Mouse (Mus musculus): ENCODE results near the gene Ndufa5. TPM values are rescaled to one million over a fixed set of nuclear protein-coding genes. Genes with fewer than 3 reads are reported as not detected.
A peak's percentile ranks its signal among the peaks of the same experiment; 100 is the strongest.

Ndufa5 gene
- polyA plus RNA-seq, 1 experiment from 2014 or later = 300 TPM

DNA sequence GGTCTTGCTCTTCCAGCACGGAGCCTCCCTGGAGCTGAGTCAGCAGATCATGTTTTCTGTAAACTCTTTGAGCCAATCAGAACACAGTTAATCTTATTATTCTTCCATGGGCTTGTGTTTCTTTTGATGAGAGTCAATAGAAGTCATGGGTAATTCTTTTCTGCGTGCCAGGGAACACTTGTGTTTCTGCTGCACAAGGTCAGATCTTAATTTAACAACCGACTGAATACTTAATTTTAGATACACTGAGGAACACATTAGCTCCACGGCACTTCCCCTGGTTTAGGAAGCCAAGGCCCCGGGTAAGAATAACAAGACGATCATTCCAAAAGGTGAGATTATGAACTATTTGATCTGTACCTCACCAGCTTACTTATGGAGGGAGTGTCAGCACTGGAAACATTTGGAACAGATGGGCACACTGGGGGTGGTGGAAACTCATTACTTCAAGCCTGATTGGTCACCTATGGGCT, 15.3 kb upstream of the Ndufa5 start:
- Histone ChIP-seq H3K9me3 (ENCODE audit: low read depth, low read length) (no peaks in the 10 kb centered on the region), H3K27me3 (ENCODE audit: insufficient read depth, low read length) (no peaks in the 10 kb centered on the region), H3K36me3 (ENCODE audit: insufficient read depth) (no peaks in the 10 kb centered on the region), H3K4me3 (ENCODE audit: low read depth, low read length) (no peak overlapping the region), H3K4me1 (ENCODE audit: insufficient read depth) (no peaks in the 10 kb centered on the region), H3K4me2 (no peak overlapping the region), H3K9ac (no peak overlapping the region), H3K27ac (ENCODE audit: low read depth) (no peak overlapping the region)
- TF ChIP-seq CTCF (IDR thresholded peaks at IDR 0.05; ENCODE audit: low read depth) = no peak
- 57% methylated on average over 6 of the region's 6 CpGs for WGBS
- DNase-seq = no peak
- no peak for ATAC-seq (ENCODE audit: insufficient read depth)

DNA sequence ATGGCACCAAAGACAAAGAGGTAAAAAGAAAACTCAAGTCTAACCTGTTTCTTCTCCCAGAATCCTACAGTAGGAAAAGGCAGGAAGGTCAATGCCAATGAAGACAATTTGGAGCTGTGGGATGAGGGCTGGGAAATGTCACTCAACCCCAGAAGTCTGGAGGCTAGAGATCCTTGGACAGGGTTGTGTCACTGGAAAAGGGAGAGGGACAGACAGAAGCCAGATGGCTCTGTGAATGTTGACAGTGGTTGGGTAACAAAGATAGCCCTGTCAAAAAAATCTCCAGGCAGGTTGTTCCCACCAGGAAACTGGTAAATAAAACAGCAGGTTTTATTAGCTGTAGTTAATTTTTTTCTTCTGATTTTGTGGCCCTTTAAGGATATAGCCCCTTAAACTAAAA, 14.6 kb upstream of the Ndufa5 start:
- H3K9me3 ChIP-seq (ENCODE audit: low read depth, low read length) = no peaks in the 10 kb centered on the region
- H3K4me1 ChIP-seq (ENCODE audit: insufficient read depth) = no peaks in the 10 kb centered on the region
- H3K4me3 ChIP-seq (ENCODE audit: low read depth, low read length) = no peak overlapping the region
- no peak overlapping the region for H3K27ac ChIP-seq (ENCODE audit: low read depth)
- H3K27me3 ChIP-seq (ENCODE audit: insufficient read depth, low read length) = no peaks in the 10 kb centered on the region
- TF ChIP-seq CTCF (IDR thresholded peaks at IDR 0.05; ENCODE audit: low read depth) = no peak
- no peak overlapping the region for H3K9ac ChIP-seq
- H3K4me2 ChIP-seq = no peak overlapping the region
- peak; percentile 78; the same call in 1 of the 2 replicates for ATAC-seq (ENCODE audit: insufficient read depth)
- no peaks in the 10 kb centered on the region for H3K36me3 ChIP-seq (ENCODE audit: insufficient read depth)
- DNase-seq = peak; percentile 48

DNA sequence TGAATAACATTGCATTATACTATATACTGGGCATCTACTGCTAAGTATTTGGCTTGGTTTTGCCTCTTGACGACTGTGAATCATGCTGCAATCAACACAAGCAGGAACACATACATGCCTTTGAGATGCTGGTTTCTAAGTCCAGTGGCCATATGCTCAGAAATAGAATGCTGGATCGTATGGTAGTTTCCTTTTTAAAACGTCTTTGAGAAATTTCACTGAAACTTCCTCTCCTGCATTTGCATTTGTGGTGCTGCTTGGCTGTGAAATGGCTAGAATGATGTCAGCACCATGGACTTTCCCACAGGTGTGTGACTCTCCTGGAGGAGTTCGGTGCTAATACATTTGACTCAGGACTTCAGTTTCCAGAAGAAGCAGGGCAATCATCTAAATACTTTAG, 12.3 kb upstream of the Ndufa5 start:
- Histone ChIP-seq H3K9ac (no peak overlapping the region), H3K27me3 (ENCODE audit: insufficient read depth, low read length) (no peaks in the 10 kb centered on the region), H3K4me1 (ENCODE audit: insufficient read depth) (no peaks in the 10 kb centered on the region), H3K4me3 (ENCODE audit: low read depth, low read length) (no peak overlapping the region), H3K36me3 (ENCODE audit: insufficient read depth) (no peaks in the 10 kb centered on the region), H3K27ac (ENCODE audit: low read depth) (no peak overlapping the region), H3K4me2 (no peak overlapping the region), H3K9me3 (ENCODE audit: low read depth, low read length) (no peaks in the 10 kb centered on the region)
- TF ChIP-seq CTCF (IDR thresholded peaks at IDR 0.05; ENCODE audit: low read depth) = no peak
- DNase-seq = no peak
- WGBS = 68% methylated on average over 4 of the region's 4 CpGs
- ATAC-seq (ENCODE audit: insufficient read depth) = no peak

DNA sequence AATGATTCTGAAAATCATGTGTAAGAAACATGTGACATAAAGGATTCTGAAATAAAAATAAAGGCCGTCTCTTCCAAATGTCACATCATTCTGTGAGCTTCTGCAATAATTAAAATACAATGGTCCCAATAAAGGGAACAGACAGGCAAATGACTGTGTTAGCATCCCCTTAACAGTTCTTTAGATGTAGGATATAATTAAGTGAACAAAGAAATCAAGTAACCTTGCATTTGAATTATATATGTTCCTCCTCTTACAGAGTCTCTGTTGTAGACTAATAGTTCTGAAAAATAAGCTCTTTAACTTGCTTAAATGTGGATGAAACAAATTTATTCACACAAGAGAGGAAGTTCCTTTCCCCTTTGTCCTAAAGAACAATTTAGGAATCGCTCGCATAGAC, 10.6 kb upstream of the Ndufa5 start:
- WGBS = 87% methylated on average over 3 of the region's 3 CpGs
- Histone ChIP-seq H3K4me2 (no peak overlapping the region), H3K4me3 (ENCODE audit: low read depth, low read length) (no peak overlapping the region), H3K27me3 (ENCODE audit: insufficient read depth, low read length) (no peaks in the 10 kb centered on the region), H3K9ac (no peak overlapping the region), H3K27ac (ENCODE audit: low read depth) (no peak overlapping the region), H3K4me1 (ENCODE audit: insufficient read depth) (no peaks in the 10 kb centered on the region), H3K36me3 (ENCODE audit: insufficient read depth) (no peaks in the 10 kb centered on the region), H3K9me3 (ENCODE audit: low read depth, low read length) (no peaks in the 10 kb centered on the region)
- no peak for DNase-seq
- no peak for ATAC-seq (ENCODE audit: insufficient read depth)
- no peak for TF ChIP-seq CTCF (IDR thresholded peaks at IDR 0.05; ENCODE audit: low read depth)

DNA sequence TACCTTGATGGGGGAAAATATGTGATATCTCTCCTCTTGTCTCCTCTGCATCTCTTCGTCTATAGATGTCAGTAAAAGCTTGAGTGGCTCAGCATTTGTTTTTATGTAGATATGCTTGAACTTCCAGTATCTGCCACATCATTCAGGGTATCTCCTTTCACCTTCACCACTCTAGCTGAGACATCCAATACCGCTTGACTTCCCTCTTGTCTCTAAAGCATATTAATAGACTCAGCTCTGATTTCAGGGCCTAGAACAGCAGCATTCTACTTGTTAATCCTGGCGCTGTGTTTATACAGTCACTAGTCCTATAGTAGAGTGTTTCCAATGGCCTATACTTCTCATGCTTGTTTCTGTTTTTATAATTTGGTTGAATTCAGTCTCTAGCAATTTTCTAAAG, 5.0 kb upstream of the Ndufa5 start:
- no peaks in the 10 kb centered on the region for H3K27me3 ChIP-seq (ENCODE audit: insufficient read depth, low read length)
- H3K9me3 ChIP-seq (ENCODE audit: low read depth, low read length) = no peaks in the 10 kb centered on the region
- DNase-seq (no peak), ATAC-seq (ENCODE audit: insufficient read depth) (no peak)
- no peak overlapping the region for H3K4me3 ChIP-seq (ENCODE audit: low read depth, low read length)
- no peak overlapping the region for H3K27ac ChIP-seq (ENCODE audit: low read depth)
- H3K36me3 ChIP-seq (ENCODE audit: insufficient read depth) = no peaks in the 10 kb centered on the region
- no peaks in the 10 kb centered on the region for H3K4me1 ChIP-seq (ENCODE audit: insufficient read depth)
- no peak for TF ChIP-seq CTCF (IDR thresholded peaks at IDR 0.05; ENCODE audit: low read depth)
- WGBS = 81% methylated on average over 3 of the region's 3 CpGs
- H3K4me2 ChIP-seq = no peak overlapping the region
- no peak overlapping the region for H3K9ac ChIP-seq

DNA sequence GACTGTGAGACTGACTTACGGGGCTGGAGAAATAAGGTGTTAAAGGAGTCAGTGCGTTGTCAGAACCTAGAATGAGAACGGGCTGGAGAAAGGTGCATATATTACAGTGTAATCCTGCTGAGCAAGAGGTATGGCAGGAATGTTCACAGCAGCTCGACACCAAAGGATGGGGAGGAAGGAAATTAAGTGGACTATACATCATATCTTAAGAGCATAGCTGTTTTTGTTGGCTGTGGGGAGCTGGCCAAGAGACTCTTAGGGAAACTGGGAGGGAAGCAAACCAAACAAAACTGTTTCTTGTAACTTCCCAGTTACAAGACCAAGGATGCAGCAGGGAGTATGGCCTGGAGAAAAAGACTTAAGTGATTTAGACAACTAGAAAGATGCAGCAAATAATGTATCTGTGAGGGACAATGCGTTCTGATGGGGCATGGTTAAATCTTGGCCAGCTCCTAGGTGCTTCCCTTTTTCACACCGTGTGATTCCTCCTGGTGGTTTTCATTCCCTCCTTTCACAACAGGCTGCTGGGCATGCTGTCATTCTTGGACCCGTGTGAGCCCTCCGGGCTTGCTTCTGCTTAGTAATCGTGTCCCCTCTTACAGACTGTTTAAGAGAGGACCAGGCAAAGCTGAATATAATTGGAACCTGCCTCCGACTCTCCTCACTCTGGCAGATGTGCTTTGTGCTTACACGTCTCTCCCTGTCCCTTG, 3.1 kb upstream of the Ndufa5 start:
- Histone ChIP-seq H3K4me1 (ENCODE audit: insufficient read depth) (peaks cover 5% of the 10 kb centered on the region), H3K27ac (ENCODE audit: low read depth) (no peak overlapping the region; the same call in 1 of the 2 replicates), H3K4me2 (peak overlapping the region; percentile 47), H3K27me3 (ENCODE audit: insufficient read depth, low read length) (no peaks in the 10 kb centered on the region), H3K9ac (no peak overlapping the region; the same call in 1 of the 2 replicates), H3K36me3 (ENCODE audit: insufficient read depth) (no peaks in the 10 kb centered on the region), H3K9me3 (ENCODE audit: low read depth, low read length) (no peaks in the 10 kb centered on the region), H3K4me3 (ENCODE audit: low read depth, low read length) (no peak overlapping the region)
- no peak for ATAC-seq (ENCODE audit: insufficient read depth)
- TF ChIP-seq CTCF (IDR thresholded peaks at IDR 0.05; ENCODE audit: low read depth) = no peak
- peak; percentile 35 for DNase-seq
- 51% methylated on average over 11 of the region's 11 CpGs for WGBS

DNA sequence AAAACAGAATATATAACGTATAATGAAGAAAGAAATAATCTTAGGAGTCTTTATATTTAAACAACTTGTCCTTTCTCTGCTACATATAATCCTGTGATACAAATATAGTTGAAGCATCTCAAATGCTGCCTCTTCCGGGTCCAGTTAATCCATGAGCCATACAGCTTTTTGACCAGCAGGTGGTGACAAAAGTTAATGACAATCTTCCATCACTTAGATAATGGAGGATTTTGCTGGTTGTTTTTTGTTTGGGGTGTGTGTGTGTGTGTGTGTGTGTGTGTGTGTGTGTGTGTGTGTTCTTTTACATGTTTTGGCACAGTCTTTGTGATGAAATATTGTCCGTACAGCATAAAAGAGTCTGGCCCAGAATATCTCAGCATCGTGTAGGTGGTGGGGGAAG, 2.4 kb upstream of the Ndufa5 start:
- Histone ChIP-seq H3K4me2 (peak overlapping the region; percentile 47), H3K9me3 (ENCODE audit: low read depth, low read length) (no peaks in the 10 kb centered on the region), H3K27ac (ENCODE audit: low read depth) (no peak overlapping the region), H3K4me3 (ENCODE audit: low read depth, low read length) (no peak overlapping the region), H3K27me3 (ENCODE audit: insufficient read depth, low read length) (no peaks in the 10 kb centered on the region), H3K4me1 (ENCODE audit: insufficient read depth) (peaks cover 5% of the 10 kb centered on the region), H3K36me3 (ENCODE audit: insufficient read depth) (no peaks in the 10 kb centered on the region), H3K9ac (no peak overlapping the region; the same call in 1 of the 2 replicates)
- WGBS = 11% methylated on average over 4 of the region's 4 CpGs
- DNase-seq (peak; percentile 90), ATAC-seq (ENCODE audit: insufficient read depth) (0 out of 2 replicates have a peak, but pooled peaks have one; percentile 4)
- peak; percentile 86 for TF ChIP-seq CTCF (IDR thresholded peaks at IDR 0.05; ENCODE audit: low read depth)
